Mouse (Mus musculus) cerebellum, adult 2 months (tissue): ENCODE results near the gene Tbccd1. TPM values are rescaled to one million over a fixed set of nuclear protein-coding genes. Genes with fewer than 3 reads are reported as not detected.

Experiments used
- DNase-seq, 2 experiments: peaks; one replicate each; pipeline ENCODE4 v3.0.0; 2021
- H3K27ac ChIP-seq: fragments of 200-500 bp; 2 replicates; pipeline ENCODE4 v1.5.1; 2012; ENCODE audit warnings: low read length, control low read depth, inconsistent platforms; ENCODE audit not compliant: insufficient read depth
- H3K27me3 ChIP-seq: fragments of 200-500 bp; 2 replicates; pipeline ENCODE4 v1.6.1; 2012; ENCODE audit warnings: inconsistent platforms, mild to moderate bottlenecking, low read length, moderate library complexity; ENCODE audit not compliant: control insufficient read depth, insufficient read depth
- H3K4me1 ChIP-seq: fragments of 200-500 bp; 2 replicates; pipeline ENCODE4 v1.6.1; 2011; ENCODE audit warnings: low read length; ENCODE audit not compliant: control insufficient read depth, insufficient read depth
- H3K4me3 ChIP-seq: fragments of 200-500 bp; replicated peaks from 2 replicates; pipeline ENCODE3; 2011; ENCODE audit warnings: mild to moderate bottlenecking, low read depth, low read length, control low read depth; ENCODE audit not compliant: insufficient read depth
- CTCF ChIP-seq: fragments of 200-500 bp; IDR thresholded peaks from 2 replicates; pipeline ENCODE4 v1.5.1; 2011; ENCODE audit warnings: low read depth, mild to moderate bottlenecking, control low read depth, low read length, moderate library complexity, borderline replicate concordance; ENCODE audit not compliant: insufficient read depth
- POLR2A ChIP-seq: fragments of 200-500 bp; IDR thresholded peaks from 2 replicates; pipeline ENCODE4 v1.6.1; 2011; ENCODE audit warnings: low read length, control low read depth, borderline replicate concordance; ENCODE audit not compliant: insufficient read depth
- WGBS: fragments of 180-500 bp; shearing (Covaris S2); methylation state at CpG from one replicate; pipeline ENCODE4 v1.1.7; 2018; 5-methylcytosine and 5-hydroxymethylcytosine counted together
- polyA plus RNA-seq: library from polyadenylated mRNA; depleted of rRNA; stranded (reverse); fragments of >200 nt; gene quantifications from 2 replicates; pipeline ENCODE4 v1.2.3, GENCODE M21; 2012

The Tbccd1 gene
- polyA plus RNA-seq, 1 experiment, result 20.2 TPM

DNA sequence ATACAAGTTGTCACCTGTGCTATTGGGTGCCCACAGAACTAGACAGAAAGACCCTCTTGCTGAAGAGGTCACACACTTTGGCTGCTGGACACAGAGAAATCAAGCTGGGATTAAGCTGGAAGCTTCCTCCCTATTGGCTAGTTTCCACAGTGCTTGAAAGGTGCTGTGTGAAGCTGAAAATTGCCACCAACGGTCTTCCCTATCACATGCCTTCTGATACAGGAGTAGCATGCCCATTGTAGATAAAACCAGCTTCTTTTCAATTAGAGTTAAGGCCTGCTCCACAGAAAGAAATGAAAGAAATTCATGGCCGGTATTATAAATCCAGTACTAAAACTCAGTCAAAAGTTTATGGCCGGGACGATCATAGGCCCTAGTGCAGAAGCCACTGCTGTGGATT lies 4.8 kb downstream of the Tbccd1 start:
- TF ChIP-seq CTCF (no peak), POLR2A (no peak)

DNA sequence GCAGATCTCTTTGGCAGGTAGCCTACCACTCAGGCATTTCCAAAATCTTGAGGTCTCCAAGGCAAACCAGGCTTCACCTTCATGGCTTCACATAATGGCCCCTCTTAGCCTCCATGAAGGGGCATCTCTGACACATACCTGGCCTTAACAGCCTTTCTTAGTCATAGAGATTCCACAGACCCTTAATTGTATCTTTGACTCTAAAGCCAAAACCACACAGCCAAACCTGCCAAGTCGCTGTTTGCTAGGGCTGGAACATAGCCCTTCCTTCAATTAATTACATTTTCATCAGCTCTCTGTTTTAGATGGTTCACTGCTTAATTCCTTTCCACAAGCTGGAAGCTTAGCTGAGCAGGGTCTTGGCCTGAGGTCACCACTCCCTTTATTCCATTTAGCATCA lies 9.1 kb downstream of the Tbccd1 start:
- H3K27ac ChIP-seq, result no peak overlapping the region
- WGBS, result 32% methylated on average over 1 of the region's 1 CpGs
- no peak overlapping the region for H3K4me3 ChIP-seq
- no peak for DNase-seq
- no peaks in the 10 kb centered on the region for H3K27me3 ChIP-seq
- H3K4me1 ChIP-seq, result no peaks in the 10 kb centered on the region
- TF ChIP-seq CTCF (no peak), POLR2A (no peak)

More for the DNA sequence above, 4.8 kb downstream of the Tbccd1 start:
- Histone ChIP-seq H3K4me3 (no peak overlapping the region), H3K27me3 (no peaks in the 10 kb centered on the region), H3K4me1 (no peaks in the 10 kb centered on the region), H3K27ac (no peak overlapping the region)
- DNase-seq, result no peak
- 88% methylated on average over 4 of the region's 4 CpGs for WGBS

DNA sequence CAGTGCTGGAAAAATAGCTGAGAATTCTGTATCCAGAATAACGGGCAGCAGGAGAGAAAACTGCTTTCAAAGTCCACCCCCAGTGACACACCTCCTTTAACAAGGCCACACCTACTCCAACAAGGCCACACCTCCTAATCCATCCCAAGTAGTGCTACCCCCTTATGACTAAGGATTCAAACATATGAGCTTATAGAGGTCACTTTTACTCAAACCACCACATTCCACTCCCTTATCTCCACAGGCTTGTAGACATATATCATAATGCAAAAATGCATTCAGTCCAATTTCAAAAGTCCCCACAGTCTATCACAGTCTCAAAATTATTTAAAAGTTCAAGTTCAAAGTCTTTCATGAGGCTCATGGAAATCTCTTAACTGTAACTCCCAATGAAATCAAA lies 9.8 kb downstream of the Tbccd1 start:
- Histone ChIP-seq H3K27ac (no peak overlapping the region), H3K4me3 (no peak overlapping the region), H3K27me3 (no peaks in the 10 kb centered on the region), H3K4me1 (no peaks in the 10 kb centered on the region)
- TF ChIP-seq CTCF (no peak), POLR2A (no peak)
- 93% methylated on average over 1 of the region's 1 CpGs for WGBS
- DNase-seq, result no peak

DNA sequence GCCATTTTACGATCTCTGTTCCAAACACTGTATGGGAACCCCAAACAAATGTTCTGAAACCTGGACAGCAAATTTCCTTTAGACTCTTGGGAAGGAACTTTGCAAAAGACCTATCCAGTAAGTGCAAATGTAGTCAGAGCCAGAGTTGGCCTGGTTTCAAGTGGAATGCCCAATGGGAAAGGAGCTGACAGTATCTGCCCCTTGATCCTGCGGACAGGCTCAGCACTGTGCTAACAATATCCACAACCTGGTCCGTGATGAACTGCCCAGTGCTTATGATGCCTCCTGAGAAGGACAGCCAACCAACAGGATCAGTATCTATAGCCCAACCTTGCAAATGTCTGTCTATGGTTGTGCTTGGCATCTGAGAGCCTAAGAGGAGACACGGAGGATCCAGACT lies 12.0 kb downstream of the Tbccd1 start:
- no peak for TF ChIP-seq POLR2A
- no peak for TF ChIP-seq CTCF
- no peaks in the 10 kb centered on the region for H3K4me1 ChIP-seq
- H3K27me3 ChIP-seq, result no peaks in the 10 kb centered on the region
- no peak overlapping the region for H3K27ac ChIP-seq
- no peak overlapping the region for H3K4me3 ChIP-seq
- no peak for DNase-seq
- 76% methylated on average over 4 of the region's 4 CpGs for WGBS

DNA sequence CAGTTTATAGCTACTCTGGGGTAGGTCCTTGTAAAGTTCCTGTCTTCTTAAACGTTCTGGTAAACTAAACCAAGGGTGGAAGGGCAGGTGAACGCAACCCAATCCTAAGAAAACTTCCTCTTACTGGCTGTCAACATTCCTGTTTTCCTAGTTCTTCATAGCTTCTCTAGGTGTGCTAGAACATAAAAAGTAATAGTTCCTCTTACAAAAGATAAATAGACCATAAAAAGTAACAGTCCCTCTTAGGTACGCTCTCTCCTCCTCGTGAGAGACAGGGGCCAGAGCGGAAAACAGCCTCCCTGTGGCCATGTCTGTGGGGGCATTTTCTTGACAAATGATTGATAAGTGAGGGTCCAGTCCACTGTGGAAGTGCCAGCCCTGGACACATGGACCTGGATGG lies 12.6 kb downstream of the Tbccd1 start:
- no peak for TF ChIP-seq POLR2A
- Histone ChIP-seq H3K4me1 (no peaks in the 10 kb centered on the region), H3K27ac (no peak overlapping the region), H3K27me3 (no peaks in the 10 kb centered on the region), H3K4me3 (peak overlapping the region; percentile 84)
- no peak for DNase-seq
- WGBS, result 64% methylated on average over 5 of the region's 5 CpGs

DNA sequence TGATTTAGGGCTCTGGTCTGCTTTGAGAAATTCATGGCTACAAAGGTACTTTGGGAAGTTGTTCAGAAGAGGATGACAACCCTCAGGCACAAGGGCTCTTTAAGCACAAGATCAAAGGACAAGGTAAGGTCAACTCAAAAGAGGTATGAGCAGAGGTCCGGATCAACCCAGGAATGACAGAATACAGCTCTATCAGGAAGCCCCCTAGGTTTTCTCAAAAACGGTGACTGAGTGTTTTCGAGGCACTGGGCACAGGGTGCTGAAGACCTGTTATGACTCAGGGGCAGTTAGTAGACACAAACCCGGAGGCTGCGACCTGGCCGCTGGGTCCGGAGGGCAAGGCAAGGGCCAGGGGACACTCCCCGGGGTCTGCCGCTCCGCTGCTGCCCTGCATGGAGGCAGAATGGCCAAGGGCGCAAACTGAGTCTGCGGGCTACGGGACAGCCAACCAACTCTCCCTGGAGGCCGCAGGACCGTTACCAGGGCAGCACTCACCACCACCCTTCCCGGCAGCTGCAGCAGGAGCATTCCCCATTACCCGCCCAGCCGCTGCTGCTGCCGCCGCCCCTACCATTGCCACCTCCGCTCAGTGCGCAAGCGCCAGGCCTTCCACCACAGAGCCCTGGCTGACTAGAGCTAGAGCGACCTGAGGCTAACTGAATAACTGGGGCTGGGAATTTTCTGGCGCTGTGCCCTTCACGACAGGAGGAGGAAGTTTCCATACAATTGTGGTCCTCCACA lies 13.2 kb downstream of the Tbccd1 start:
- 2% methylated on average over 26 of the region's 26 CpGs for WGBS
- DNase-seq, result peak; percentile 81 to 83
- no peaks in the 10 kb centered on the region for H3K27me3 ChIP-seq
- H3K4me1 ChIP-seq, result no peaks in the 10 kb centered on the region
- H3K27ac ChIP-seq, result no peak overlapping the region
- peak overlapping the region; percentile 84 for H3K4me3 ChIP-seq
- TF ChIP-seq POLR2A, result peak; percentile 51
- no peak for TF ChIP-seq CTCF

DNA sequence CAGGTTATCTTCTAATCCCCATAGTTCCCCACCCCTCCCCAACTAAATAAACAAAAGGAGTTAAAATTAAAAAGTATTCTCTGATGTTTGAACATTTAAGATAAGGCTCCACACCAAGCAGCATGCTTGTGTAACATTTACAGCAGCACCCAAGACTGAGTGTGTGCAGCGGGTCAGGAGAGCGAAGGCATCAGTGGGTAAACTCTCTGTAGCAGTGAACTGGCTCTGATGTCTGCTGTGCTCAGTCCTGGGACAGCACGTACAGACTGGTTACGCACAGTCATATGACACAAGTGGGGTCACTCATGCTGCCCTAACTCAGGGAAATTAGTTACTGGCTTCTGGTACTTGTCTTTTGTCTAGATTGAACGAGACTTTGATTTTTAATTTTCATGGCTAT lies 14.6 kb downstream of the Tbccd1 start:
- no peak for DNase-seq
- Histone ChIP-seq H3K4me3 (no peak overlapping the region), H3K27me3 (no peaks in the 10 kb centered on the region), H3K4me1 (no peaks in the 10 kb centered on the region), H3K27ac (no peak overlapping the region)
- WGBS, result 93% methylated on average over 5 of the region's 5 CpGs
- TF ChIP-seq POLR2A, result no peak
- no peak for TF ChIP-seq CTCF

DNA sequence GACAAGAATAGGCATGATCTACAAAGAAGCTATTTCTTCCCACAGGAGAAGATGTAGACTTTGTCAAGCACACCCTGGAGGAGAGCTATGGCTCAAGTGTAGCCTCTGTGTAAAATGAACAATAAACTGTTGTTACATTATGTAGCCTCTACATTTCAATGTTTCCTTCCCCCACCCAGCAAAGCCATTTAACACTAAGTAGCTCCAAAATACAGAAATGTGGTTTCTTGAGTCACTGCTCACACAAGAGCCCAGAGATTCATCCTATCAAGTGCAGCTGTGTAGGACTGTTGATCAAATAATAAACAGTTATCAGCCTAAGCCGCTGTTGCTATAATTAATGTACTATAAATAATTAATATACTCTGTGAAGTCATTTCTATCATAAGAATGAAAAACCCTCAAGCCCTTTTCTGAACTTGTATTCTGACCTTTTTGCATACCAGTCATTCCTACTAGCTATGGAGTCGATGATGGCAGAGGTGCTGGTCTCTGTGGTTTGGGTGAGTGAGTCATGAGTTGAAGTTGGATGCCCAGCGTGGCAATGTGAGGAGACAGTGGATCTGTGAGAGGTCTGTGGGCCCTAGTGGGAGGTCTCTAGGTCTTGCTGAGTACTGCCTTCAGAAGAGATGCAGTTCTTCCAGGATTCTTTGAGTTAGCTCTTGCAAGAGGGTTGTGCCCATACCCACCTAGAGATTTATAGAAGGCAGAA lies 18.2 kb downstream of the Tbccd1 start:
- TF ChIP-seq POLR2A (no peak), CTCF (no peak)
- 85% methylated on average over 3 of the region's 3 CpGs for whole genome bisulfite sequencing
- no peak overlapping the region for H3K4me3 ChIP-seq
- H3K4me1 ChIP-seq, result no peaks in the 10 kb centered on the region
- no peaks in the 10 kb centered on the region for H3K27me3 ChIP-seq
- DNase-seq, result no peak
- no peak overlapping the region for H3K27ac ChIP-seq
